Mouse (Mus musculus) inflammation-experienced regulatory T-cells, adult 16 weeks (primary cell): ENCODE measurements around the gene Cyp11a1. TPM values are rescaled to one million over a fixed set of nuclear protein-coding genes. Genes with fewer than 3 reads are reported as not detected.

Experiments
- polyA plus RNA-seq: library from polyadenylated mRNA; unstranded; fragments of 100-300 nt; shearing (Covaris generic); gene quantifications from one replicate; pipeline ENCODE4 v1.2.1, GENCODE M21; 2017

Gene Cyp11a1
- polyA plus RNA-seq, result 0.37 TPM

DNA sequence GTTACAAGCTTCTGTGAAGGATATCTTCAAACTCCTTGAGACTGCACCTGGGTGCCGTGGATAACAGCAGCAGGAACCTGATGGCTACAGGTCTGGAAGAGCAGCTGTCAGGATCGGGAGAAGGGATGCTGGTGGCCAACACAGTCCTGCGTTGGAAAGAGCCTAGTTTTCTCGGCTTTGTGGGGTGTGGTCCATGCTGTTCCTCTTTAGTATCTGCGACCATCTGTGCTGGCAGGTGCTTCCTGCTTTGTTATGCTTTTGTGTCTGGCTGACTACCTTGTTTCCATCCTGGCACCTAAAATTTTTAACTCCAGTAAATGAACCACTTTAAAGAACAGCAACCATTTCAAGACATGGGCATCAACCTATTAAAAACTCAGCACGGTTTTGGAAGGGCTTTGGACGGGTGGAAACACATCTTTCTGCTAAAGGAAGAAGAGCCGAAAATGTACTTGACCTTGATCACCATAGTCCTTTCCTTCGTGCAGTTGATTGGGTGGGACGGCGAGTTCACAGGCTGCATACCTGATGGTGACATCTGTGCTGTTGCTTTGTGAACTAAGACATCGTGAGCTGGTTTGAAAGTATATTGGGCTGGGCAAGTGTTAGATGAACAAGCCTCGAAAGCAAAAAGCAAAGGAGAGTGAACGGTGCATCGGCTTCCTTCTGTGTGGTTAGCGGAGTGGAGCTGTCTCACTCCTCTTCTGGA is at the start of gene Cyp11a1:
Gene Cyp11a1 (plus strand): TSS at position 659 of the 709 bp plus-strand sequence.

DNA sequence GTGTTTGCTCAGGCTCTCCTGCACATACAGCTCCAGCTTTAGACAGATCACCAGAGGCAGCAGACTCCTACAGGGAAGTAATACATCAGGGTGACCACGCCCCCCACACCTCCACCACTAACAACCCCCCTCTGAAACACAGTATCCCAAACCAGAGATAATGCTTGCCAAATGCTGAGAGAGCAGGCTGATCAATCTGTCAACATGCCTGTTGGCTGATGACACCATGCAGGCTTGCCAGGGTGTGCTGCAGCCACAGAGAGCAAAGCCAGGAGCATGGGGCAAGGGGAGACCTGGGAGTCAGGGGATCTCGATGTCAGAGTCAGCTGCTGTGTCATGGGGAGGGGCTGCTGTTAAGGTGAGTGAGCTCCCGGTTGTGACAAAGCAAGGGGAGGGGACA is 57.3 kb downstream of the Cyp11a1 start, which contains the start of gene Stra6:
Gene Stra6 (plus strand): TSS at position 258 of the 400 bp plus-strand sequence.

Other genes with a start within 250 kb of the Cyp11a1 start
- gene Clk3, start 240.6 kb upstream of the Cyp11a1 start, polyA plus RNA-seq, result 183 TPM
- gene Arid3b, start 169.6 kb upstream of the Cyp11a1 start, polyA plus RNA-seq, result 56.3 TPM
- gene Ubl7, start 95.4 kb upstream of the Cyp11a1 start, polyA plus RNA-seq, result 94.4 TPM
- gene Sema7a, start 66.3 kb upstream of the Cyp11a1 start, polyA plus RNA-seq, result 0.29 TPM
- gene Stra6, start 57.4 kb downstream of the Cyp11a1 start, polyA plus RNA-seq, result 4.2 TPM
- not detected for gene Ccdc33, start 112.4 kb downstream of the Cyp11a1 start, polyA plus RNA-seq
- 1.6 TPM for gene Islr, start 197.9 kb downstream of the Cyp11a1 start, polyA plus RNA-seq
- gene Islr2, start 197.9 kb downstream of the Cyp11a1 start, polyA plus RNA-seq, result not detected
- 78.3 TPM for gene Pml, start 243.4 kb downstream of the Cyp11a1 start, polyA plus RNA-seq
- 35.5 TPM for gene Stoml1, start 246.8 kb downstream of the Cyp11a1 start, polyA plus RNA-seq